Mouse (Mus musculus) adrenal gland, postnatal 36 days (tissue): ENCODE data around the gene Aup1. TPM values are rescaled to one million over a fixed set of nuclear protein-coding genes. Genes with fewer than 3 reads are reported as not detected.

ENCODE experiments used
- DNase-seq, 2 experiments: peaks; one replicate each; pipeline ENCODE4 v3.0.0; 2021; ENCODE audit warnings: mixed read lengths in 1 of 2
- total RNA-seq, 2 experiments: library from RNA; stranded (reverse); gene quantifications; 2 replicates each; pipeline ENCODE4 v1.2.3; 2021

Aup1 gene
- total RNA-seq, 2 experiments from 2014 or later = 173 to 185 TPM

DNA sequence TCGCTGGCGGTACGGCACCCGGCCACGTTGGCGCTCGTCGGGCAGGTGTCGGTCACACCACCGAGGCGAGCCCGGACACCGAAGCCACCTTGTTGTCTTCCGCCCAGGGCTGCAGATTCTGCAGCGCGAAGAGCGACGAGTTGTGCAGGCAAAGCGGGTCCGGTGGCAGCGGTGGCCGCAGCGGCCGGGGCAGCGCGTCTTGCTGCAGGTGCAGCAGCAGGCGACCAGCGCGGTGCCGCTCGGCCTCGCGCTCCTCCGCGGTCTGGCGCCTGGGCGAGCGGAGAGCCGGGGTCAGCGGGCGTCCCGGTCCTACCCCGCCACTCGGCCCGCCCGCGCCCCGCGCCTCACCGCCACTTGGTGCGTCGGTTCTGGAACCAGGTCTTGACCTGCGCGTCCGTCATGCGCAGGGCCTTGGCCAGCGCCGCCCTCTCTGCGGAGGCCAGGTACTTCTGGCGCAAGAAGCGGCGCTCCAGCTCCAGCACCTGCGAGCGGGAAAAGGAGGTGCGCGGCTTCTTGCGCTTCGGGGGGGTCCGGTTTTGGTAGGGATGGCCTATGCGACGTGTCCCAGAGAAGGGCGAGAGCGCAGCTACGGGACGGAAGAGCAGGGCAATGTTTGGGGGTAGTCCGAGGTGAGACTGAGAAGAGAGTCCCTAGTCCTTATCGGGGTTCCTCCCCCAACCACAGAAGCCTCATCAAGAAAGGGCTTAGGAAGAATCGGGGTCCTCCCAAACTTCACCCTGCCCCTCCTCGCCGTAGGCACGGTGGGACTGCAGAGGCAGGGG lies 14.6 kb downstream of the Aup1 start:
- DNase-seq = peak in 1 of 2 experiments; percentile 23

DNA sequence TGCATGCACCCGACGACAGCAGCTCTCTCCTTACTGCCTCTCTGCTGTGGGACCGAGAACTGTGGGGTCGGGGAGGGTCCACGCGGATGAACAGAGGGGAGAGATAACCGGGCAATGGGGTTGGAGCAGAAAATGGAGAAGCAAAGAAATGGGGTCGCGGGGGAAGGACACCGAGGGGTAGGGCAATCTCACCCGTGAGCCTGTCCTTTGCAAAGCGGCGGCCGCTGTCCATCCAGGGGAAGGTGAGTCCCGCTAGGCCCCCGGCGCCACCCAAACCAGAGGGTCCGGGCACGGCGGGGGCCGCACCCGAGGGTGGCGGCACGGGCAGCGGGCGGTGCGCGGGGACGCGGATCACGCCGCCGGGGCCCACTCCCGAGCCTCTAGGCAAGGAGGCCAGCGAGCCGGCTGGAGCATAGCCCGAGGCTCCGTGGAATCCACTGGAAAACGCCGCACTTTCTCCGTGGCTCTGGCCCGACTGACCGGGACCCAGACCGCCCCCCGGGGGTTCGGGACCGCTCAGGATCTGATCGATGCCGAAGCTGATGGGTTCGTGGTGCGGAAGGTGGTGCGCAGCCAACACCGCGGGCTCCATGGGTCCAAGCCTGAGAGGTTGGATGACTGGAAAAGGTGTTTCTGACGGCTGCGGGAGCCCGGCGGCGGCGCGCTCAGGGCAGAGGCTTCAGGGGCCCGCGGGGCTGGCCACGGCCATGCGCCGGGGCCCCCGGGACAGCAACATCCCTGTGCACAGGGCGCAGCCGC lies 15.3 kb downstream of the Aup1 start:
- DNase-seq = no peak

DNA sequence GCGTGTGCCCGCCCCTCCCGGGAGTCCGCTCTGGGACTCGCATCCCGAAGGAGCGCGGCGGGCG lies 15.8 kb downstream of the Aup1 start, which contains the start of gene Tlx2:
Gene Tlx2 (minus strand): TSS at position 47 of the 64 bp plus-strand sequence.
- no peak for DNase-seq

DNA sequence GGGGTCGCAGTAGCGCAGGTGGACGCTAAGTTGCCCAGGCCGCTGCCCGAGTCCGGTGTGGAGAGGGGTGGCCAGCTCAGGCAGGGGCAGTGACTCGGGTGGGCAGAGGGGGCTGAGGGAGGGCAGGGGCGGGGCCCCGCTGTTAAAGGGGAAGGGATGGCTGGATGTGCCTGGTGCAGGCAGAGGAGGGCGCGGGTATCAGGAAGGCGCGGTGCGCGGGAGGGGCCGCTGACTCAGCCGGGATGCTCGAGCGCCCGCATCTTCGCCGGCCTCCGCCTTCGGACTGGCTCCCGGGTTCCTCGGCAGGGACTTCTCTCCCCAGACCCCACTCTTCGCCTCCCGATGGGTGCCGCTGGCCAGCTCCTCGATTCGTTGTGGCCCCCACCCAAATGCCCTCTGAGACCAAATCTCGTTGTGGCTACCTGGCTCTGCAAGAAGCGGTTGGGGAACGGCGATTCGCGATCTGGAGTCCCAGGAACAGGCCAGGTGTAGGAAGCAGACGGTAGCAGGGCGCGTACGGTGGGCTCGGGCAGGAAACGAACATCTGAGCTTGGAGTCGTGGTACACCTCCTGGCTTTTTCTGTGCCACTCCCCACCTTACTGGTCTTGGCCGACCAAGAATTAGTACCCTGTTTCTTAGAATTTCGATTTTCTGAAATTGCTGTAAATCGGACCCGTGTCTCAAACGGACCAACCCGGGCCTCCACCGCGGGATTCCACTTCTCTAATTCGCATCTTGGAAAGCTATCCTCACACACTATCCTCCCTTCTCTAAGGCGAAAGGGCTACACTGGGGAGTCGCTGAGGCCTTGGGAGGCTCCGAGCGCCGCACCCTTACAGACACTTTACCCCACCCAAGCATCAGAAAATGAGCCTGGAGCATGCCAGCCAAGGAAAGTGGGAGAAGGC lies 16.2 kb downstream of the Aup1 start:
- DNase-seq = peak; percentile 38 to 43

DNA sequence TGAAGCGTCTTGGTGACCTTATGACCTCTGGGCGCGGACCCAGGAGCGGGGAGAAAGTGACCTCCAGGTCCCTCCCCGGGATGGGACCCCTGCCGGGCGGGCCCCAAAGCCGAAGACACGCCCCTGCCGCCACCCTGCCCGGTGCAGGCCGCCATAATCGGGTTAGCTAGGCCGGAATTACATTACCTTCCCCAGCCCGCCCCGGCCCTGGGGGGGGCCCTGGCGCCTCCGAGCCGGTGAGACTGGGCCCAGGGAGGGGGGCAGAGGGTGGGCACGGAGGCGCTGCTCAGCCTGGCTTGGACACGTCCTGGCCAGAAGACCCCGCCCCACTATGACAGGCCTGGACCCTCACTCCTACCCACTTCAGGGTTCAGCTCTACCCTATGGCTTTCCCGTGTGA lies 16.9 kb downstream of the Aup1 start:
- DNase-seq = peak; percentile 37 to 48

DNA sequence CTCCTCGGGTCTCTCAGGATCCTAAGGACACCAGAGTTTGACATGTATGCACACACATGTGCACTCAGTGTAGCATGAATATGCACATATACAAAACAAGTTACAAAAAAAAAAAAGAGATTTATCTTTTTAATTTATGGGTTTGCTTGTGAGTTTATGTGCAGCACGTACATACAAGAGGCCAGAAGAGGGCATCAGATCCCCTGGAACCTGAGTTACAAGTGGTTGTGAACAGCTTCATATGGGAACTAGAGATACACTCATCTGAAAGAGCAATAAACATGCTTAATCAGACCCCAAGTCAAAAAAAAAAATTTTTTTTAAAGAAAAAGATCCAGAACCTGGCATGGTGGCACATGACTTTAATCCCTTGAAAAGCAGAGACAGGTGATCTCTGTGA lies 20.7 kb downstream of the Aup1 start:
- DNase-seq = peak in 1 of 2 experiments; percentile 37

DNA sequence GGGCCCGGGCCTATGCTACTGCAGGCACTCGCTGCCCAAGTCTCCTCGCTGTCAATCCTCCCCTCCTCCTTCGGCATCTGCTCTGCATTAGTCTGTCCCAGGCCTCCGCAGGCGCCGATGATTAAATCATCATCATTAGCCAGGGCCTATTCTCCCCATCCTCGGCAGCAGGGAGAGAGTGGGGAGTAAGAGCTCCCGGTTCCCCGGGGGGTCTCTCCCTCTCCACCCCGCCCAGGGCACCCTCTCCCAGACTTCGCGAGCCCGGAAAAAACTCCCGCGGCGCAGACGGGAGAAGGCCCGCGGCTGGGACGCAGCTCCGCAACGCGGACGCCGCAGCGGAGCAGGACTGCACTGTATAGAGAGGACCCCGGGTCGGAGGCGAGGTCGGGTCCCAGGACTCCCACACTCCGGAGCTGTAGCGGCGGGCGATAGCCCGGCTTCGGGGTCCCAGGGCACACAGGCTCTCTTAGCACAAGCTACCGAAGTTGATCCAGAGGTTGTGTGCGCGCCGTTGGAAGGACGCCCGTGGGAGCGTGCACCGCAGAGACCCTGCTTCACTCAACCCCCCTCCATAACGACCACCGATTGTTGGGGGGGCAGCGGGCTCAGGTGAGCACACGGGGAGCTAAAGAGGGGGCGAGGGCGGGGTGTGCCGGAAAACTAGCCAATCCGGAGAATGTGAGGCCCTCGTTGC lies 23.5 kb downstream of the Aup1 start, which contains the start of gene Pcgf1:
Gene Pcgf1 (plus strand): TSS at position 240 of the 694 bp plus-strand sequence.
- DNase-seq = peak; percentile 55 to 65

DNA sequence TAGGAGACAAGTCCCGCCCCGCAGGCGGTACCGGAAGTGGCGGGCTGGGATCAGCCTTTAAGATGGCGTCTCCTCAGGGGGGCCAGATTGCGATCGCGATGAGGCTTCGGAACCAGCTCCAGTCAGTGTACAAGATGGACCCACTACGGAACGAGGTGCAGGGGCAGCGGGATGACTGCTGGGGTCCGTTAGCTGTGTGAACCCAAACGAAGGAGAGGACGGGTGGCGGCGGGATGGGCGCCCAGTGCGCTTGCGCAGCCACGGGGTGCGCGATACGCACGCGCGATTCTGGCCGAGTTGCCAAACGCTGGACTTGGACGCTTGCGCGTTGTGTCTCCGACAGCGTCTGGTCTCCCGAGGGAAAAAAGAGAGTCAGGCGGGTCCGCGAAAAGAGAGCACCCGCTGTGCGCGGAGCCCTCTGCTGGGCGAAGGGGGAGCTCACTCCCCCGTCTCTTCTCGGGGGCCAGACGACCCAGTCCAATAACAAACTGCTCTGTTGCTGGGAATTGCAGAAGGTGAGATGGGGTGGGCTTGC lies 24.1 kb downstream of the Aup1 start:
- peak; percentile 98 to 99 for DNase-seq

DNA sequence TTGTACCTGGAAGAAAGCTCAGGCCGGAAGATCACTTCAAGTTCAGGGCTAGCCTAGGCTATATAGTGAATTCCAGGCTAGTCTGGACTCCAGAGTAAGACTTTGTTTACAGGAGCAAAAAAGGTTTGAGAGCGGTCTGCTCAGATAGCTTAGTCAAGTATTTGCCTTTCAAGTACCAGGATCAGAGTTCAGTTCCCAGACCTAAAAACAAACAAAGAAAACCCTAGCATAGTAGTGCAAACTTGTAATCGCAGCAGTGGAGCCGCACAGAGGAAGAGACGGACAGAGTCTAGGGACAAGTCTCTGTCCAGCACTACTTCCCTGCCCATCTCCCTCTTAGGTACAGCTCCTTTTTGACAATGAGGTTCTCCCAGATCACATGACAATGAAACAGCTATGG lies 25.9 kb downstream of the Aup1 start:
- DNase-seq = no peak

DNA sequence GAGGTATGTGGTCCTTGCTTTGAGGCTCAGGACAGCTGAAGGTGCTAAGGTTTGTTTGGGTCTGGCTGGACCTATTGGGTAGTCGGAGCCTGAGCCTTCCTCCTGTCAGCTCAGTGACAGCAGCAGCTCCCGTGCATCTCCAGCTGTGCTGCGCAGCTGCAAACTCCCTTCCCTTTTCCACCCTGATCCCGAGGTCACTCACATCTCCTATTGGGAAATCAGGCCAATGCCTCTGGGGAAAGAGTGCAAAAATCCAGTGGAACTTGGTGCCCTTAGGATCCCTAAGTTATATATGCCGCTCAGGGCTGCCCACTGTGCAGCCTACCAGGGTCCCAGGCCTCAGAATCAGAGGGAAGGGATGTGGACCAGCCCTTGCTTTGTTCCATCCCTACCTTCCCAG lies 29.2 kb downstream of the Aup1 start:
- DNase-seq = no peak

DNA sequence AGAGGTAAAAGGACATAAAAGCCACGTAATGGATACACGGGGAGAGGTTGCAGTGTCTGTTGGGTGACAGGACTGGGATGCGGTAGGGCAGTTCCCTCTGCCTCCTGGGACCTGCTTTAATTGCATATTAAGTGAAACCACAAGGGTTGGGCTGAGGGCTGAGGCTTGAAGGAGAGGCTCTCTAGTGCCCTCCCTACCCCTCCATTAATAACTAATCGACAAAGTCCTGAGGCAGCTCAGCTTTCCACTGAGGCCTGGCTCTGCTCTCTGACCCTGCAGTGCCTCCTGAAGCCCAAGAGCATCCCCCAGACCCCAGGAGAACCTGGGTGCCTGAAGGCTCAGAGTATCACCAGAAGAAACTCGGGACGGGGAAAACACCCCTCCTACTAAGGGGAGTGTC lies 30.2 kb downstream of the Aup1 start:
- DNase-seq = no peak

DNA sequence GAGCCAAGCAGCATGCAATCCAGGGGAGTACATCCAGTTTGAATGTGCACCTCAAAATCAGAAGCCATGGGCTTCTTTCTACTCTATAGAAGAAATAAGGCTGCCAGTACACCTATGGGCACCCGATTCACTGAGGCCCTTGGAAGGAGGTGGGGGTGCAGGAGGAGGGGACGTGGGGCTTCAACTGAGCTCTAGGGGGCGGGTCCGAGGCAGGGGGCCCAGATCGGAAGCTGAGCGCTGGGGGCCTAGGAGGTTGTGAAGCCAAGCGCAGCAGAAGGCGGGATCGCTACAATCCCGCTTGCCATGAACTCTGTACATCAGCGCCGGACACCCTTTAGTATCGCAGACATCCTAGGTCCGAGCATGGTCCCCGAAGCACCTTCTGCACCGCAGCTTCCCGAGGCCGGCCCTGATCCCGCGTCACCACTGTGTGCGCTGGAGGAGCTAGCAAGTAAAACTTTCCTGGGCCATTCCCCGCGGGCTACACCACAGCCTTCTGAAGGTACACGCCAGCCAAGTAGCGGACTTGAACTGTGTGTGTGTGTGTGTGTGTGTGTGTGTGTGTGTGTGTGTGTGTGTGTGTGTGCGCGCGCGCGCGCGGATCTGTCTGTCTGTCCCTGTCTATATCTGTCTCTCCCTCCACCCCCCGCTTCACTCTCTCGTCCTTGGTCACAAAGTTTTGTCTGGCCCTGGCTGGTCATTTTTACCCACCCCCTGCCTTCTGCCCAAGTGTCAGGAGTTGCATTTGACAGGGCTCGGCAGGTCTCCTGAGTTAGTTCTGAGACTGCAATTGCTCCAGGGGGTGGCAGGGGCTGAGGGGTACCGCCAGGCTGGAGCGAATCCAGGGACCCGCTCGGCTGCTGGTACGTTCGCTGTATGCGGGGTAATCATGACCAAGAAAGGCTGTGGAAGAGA lies 32.1 kb downstream of the Aup1 start, which contains the start of gene Lbx2:
Gene Lbx2 (plus strand): TSS at position 247 of the 915 bp plus-strand sequence.
- DNase-seq = peak; percentile 57 to 66

DNA sequence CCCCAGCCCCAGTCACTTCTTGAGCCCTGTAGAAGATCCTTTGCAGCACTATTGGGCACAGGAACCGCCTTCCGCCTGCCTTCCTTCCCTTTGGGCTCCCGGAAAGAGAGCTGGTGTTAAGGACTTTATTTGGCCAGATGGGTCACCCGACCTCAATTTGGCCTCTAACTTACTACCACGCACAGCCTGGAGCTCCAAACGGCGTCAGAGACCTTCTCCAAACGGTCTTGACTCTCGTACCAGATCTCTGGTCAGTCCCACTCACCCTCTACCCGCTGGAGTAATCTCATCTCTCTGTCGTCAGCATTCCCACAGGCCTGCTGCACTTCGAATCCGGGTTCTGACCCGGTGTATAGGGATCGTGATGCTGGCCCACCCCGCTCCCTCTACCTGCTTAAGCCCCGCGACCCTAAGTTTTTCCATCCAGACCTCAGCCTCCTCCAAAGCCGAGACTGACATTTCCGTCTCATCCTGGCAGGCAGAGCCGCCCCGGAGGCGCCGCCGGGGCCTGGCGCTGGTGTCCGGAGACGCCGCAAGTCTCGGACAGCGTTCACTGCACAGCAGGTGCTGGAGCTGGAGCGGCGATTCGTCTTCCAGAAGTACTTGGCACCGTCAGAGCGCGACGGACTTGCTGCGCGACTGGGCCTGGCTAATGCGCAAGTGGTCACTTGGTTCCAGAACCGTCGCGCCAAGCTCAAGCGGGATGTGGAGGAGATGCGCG lies 33.0 kb downstream of the Aup1 start:
- DNase-seq = peak; percentile 73 to 78

DNA sequence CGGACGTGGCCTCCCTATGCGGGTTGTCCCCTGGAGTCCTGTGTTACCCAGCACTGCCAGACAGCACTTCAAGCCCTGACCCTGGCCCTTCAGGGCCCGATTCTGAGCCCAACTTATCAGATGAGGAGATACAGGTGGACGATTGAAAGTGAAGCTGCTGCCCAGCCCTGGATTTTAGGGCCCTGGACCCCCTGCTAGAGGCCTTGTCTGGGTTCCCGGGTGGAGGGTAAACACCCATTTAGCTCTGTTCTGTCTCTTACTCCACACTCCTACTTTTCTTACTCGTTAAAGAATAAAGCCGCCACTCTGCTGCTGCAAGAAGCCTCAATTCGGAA lies 33.6 kb downstream of the Aup1 start:
- DNase-seq = no peak

DNA sequence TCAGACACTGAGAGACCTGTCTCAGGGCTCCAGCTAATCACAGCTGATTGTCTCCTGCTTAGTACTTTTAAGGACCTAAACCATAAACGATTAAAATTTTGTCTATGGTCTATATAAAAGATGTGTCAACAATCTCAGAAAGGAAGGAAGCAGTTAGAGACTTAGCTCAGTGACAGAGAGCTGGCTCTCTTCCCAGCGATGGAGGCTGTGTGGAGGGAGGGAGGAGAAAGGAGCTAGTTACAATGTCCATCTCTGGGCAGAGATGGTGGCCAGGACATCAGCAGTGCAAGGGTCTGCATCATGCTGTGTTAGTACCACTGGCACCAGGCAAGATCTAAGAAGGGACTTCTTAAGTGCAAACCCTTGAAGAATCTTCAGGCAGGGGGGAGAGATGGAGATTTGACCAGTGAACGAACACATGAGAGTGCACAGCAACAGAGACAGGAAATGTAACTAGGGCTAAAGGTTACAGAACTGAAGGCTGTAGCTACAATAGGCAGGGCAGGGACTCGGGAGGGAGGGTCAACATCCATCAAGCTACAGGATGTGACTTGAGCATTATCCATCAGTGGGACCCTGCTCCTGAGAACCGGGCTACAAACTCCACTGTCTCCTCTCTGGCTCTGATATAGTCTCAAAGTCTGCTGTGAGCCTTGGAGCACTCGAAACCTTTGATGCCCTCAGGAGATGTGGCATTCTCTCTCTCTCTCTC lies 38.3 kb downstream of the Aup1 start:
- DNase-seq = peak; percentile 59 to 75

DNA sequence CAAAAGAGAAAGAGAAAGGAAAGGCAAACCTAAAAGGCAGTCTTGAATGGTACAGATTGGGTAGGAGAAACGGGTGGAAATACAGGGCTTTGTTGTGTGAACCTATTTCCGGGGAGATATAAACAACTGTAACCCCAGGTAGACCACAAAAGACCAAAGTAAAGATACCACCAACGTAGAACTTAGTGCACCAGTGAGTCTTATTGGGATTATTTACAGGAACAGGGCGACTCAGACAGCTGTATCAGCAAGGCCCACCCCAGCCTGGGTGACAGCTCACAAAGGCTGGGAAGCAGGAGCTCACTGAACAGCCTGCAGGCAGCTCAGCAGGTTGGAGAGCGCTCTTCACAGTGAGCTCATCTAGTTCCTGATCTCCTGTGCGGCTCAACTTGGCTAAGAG lies 41.6 kb downstream of the Aup1 start:
- peak in 1 of 2 experiments; percentile 49 for DNase-seq

DNA sequence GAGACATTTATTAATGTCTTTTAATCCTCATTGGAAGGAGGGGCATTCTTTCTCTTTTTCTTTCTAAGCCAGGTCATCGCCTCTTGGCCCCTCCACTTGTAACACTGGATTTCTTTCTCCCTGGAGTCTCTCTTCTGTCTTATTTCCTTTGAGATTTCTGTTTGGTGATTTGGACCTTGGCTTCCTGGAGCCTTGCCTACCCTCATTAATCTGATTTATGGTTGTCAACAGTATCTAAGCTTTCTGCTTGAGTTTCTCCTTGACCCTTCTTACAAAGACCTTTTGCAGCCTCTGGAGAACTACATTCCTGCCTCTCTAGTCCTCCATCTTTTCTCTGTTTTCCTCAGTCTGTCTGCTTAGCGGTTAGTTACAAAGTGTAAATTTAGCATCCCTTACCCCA lies 44.1 kb downstream of the Aup1 start:
- DNase-seq = peak in 1 of 2 experiments; percentile 64

DNA sequence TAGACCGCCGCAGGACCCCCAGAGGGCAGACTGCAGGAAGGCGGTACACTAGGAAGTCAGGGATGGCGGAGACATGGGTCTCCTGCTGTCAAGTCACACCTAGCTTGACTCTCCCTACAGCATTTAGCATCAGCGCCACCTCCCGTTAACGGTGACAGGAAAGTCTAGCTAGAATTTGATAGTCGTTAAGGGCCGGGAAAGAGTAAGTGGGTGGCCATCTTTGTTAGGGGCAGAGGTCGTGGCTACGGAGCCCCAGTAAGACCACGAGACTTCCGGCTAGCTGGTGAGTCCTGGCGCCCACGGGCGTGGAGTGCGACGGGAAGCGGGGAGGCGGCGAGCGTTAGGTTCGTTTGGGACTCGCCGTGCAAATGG lies 47.0 kb downstream of the Aup1 start, which contains the start of the genes Ccdc142 and Gm42688:
Gene Ccdc142 (plus strand): TSS at position 286 of the 372 bp plus-strand sequence.
Gene Gm42688 (plus strand): TSS at position 302 of the 372 bp plus-strand sequence.
- peak; percentile 92 for DNase-seq
